Mouse (Mus musculus): ENCODE measurements at regions not wholly inside any gene's neighbourhood (a gene's known extent, or its start where the extent isn't known, plus 50 kb on each side); places are given as distances from the start of the nearest gene placed in this dataset.

DNA sequence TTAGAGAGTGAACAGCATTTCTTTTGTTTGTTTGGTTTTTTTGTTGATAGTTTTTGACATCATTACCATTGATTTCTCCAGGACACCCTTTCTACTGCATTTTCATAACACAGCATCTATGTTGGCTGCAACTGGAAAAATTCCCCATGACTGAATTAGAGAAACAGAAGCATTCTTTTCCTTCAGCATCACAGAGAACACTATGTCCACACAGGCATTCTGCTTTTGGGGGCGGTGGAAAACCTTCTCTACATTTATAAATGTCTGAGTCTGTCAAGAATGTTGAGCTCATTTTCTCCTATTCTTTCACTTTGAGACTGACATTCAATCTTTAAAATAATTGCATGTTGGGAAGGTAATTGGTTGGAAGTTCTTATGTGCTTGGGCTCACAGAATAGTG, 734.4 kb downstream of the Gm597 start:
- no peak for DNase-seq (ENCODE audit: low spot score)
- Histone ChIP-seq H3K27me3 (ENCODE audit: control insufficient read depth, insufficient read depth, low read length) (no peaks in the 10 kb centered on the region), H3K27ac (ENCODE audit: low read depth) (no peak overlapping the region), H3K36me3 (replicated peaks; ENCODE audit: control insufficient read depth, insufficient read depth, low read length) (no peaks in the 10 kb centered on the region), H3K9ac (replicated peaks; ENCODE audit: low read depth, low read length) (no peak overlapping the region), H3K4me2 (ENCODE audit: low read depth, low read length) (no peak overlapping the region), H3K4me3 (ENCODE audit: low read depth, low read length) (no peak overlapping the region), H3K4me1 (ENCODE audit: control insufficient read depth, insufficient read depth) (no peaks in the 10 kb centered on the region), H3K9me3 (replicated peaks; ENCODE audit: control insufficient read depth, low read length) (no peaks in the 10 kb centered on the region)
- TF ChIP-seq CTCF (IDR thresholded peaks at IDR 0.05; ENCODE audit: low read depth) (no peak), EP300 (IDR thresholded peaks at IDR 0.05; ENCODE audit: low read depth) (no peak)
- ATAC-seq (ENCODE audit: insufficient read depth, low read depth): no peak
- WGBS: 83% methylated on average over 1 of the region's 1 CpGs

DNA sequence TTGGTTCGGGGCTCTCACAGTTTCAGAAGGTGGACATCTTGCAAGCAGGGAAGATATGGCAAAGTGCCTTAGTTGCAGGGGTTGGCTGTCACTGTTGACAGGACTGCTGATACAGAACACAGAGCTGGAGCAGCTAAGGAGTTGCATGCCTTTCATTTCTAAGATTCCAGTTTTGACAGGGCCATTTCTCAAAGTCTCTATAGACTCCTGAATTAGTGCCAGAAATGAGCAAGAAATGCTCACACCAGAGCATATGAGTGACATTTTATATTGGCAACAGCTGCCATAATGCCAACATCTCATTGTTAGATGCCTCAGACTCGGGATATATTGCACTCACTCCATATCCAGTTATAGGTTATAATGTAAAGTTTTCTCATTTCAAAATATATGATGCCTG, 754.3 kb downstream of the Gm597 start:
- TF ChIP-seq EP300 (IDR thresholded peaks at IDR 0.05; ENCODE audit: low read depth): no peak
- TF ChIP-seq CTCF (IDR thresholded peaks at IDR 0.05; ENCODE audit: low read depth): no peak
- H3K27me3 ChIP-seq (ENCODE audit: control insufficient read depth, insufficient read depth, low read length): no peaks in the 10 kb centered on the region
- no peak overlapping the region for H3K9ac ChIP-seq (replicated peaks; ENCODE audit: low read depth, low read length)
- H3K27ac ChIP-seq (ENCODE audit: low read depth): no peak overlapping the region
- no peak overlapping the region for H3K4me2 ChIP-seq (ENCODE audit: low read depth, low read length)
- H3K4me3 ChIP-seq (ENCODE audit: low read depth, low read length): no peak overlapping the region
- ATAC-seq (ENCODE audit: insufficient read depth, low read depth) (no peak), DNase-seq (ENCODE audit: low spot score) (peak; percentile 19)
- no peaks in the 10 kb centered on the region for H3K9me3 ChIP-seq (replicated peaks; ENCODE audit: control insufficient read depth, low read length)
- no peaks in the 10 kb centered on the region for H3K36me3 ChIP-seq (replicated peaks; ENCODE audit: control insufficient read depth, insufficient read depth, low read length)
- WGBS: 12% methylated on average over 2 of the region's 2 CpGs
- H3K4me1 ChIP-seq (ENCODE audit: control insufficient read depth, insufficient read depth): 0 out of 2 replicates have a peak, but pooled peaks cover 5% of the 10 kb centered on the region

DNA sequence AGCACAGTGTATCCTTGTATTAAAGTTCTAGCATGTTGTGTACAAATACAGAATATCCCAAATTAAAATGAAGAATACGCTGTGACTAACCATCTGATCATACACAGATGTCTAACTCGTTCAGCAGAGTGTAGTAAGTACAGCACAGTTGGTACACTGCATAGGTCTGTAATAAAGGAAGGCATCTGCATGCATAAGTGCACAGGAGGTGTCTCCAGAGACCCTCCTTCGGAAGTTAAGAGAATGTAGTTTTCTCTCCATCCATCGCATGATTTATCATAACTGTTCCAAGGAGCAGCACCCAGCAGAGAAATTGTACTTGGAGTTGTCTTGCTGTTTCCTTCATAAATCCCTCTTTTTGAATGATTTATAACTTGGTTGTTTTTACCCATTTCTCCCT, 781.6 kb downstream of the Gm597 start:
- no peak overlapping the region for H3K4me2 ChIP-seq (ENCODE audit: low read depth, low read length)
- ATAC-seq (ENCODE audit: insufficient read depth, low read depth): no peak
- H3K9ac ChIP-seq (replicated peaks; ENCODE audit: low read depth, low read length): no peak overlapping the region
- no peak overlapping the region for H3K4me3 ChIP-seq (ENCODE audit: low read depth, low read length)
- TF ChIP-seq CTCF (IDR thresholded peaks at IDR 0.05; ENCODE audit: low read depth) (no peak), EP300 (IDR thresholded peaks at IDR 0.05; ENCODE audit: low read depth) (no peak)
- H3K27ac ChIP-seq (ENCODE audit: low read depth): no peak overlapping the region
- H3K36me3 ChIP-seq (replicated peaks; ENCODE audit: control insufficient read depth, insufficient read depth, low read length): no peaks in the 10 kb centered on the region
- no peaks in the 10 kb centered on the region for H3K9me3 ChIP-seq (replicated peaks; ENCODE audit: control insufficient read depth, low read length)
- DNase-seq (ENCODE audit: low spot score): no peak
- H3K27me3 ChIP-seq (ENCODE audit: control insufficient read depth, insufficient read depth, low read length): no peaks in the 10 kb centered on the region
- WGBS: 75% methylated on average over 4 of the region's 4 CpGs
- H3K4me1 ChIP-seq (ENCODE audit: control insufficient read depth, insufficient read depth): no peaks in the 10 kb centered on the region

DNA sequence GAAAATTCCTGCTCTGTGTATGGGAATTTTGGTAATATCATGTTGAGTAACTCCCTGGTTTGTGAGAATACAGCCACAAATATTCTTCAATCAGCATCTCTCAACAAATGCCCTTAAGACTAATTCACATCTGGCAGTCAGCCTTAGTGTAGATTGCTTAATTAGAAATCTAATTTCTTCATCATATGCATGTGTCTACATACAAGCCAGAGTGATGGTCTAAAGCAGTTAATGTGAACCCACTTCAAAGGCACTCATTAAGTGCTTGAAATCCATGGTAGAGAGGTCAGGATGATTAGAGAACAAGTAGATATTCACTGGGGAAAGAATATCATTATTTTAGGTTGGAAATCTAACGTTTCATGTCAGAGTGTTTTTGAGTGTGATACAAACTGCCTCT, 816.7 kb downstream of the Gm597 start:
- ATAC-seq (ENCODE audit: insufficient read depth, low read depth): no peak
- WGBS: 58% methylated on average over 1 of the region's 1 CpGs

More for the DNA sequence above, 816.7 kb downstream of the Gm597 start:
- H3K4me2 ChIP-seq (ENCODE audit: low read depth, low read length): no peak overlapping the region
- H3K27me3 ChIP-seq (ENCODE audit: control insufficient read depth, insufficient read depth, low read length): no peaks in the 10 kb centered on the region
- H3K9ac ChIP-seq (replicated peaks; ENCODE audit: low read depth, low read length): no peak overlapping the region
- H3K4me3 ChIP-seq (ENCODE audit: low read depth, low read length): no peak overlapping the region
- H3K4me1 ChIP-seq (ENCODE audit: control insufficient read depth, insufficient read depth): no peaks in the 10 kb centered on the region
- DNase-seq (ENCODE audit: low spot score): no peak
- TF ChIP-seq CTCF (IDR thresholded peaks at IDR 0.05; ENCODE audit: low read depth): no peak
- TF ChIP-seq EP300 (IDR thresholded peaks at IDR 0.05; ENCODE audit: low read depth): no peak
- no peak overlapping the region for H3K27ac ChIP-seq (ENCODE audit: low read depth)
- H3K36me3 ChIP-seq (replicated peaks; ENCODE audit: control insufficient read depth, insufficient read depth, low read length): no peaks in the 10 kb centered on the region
- H3K9me3 ChIP-seq (replicated peaks; ENCODE audit: control insufficient read depth, low read length): no peaks in the 10 kb centered on the region
